Mouse (Mus musculus): ENCODE measurements around the gene Rcor3. TPM values are rescaled to one million over a fixed set of nuclear protein-coding genes. Genes with fewer than 3 reads are reported as not detected.
A peak's percentile ranks its signal among the peaks of the same experiment; 100 is the strongest.

Rcor3 gene
- total RNA-seq, 2 experiments from 2014 or later: 32.1 to 35.8 TPM

DNA sequence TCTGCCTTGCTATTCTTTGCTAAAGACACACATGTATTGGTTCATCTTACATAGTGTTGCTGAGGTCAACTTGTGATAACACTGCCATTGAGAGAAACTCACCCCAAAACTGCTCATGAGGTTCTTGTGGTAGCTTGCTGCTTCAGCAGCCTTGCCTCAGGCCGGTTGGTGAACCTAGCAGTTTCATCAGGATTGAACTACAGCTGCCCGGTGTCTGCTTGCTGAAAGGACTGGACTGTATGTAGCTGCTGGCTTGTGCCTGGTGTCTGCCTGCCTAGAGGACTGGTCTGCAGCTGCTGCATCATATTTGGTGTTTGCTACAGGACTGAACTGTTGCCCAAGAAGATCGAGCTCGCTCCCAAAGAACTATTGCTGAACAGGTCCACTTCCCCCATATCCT, 61.8 kb downstream of the Rcor3 start:
- intact Hi-C loops (cut with DNase I): no loop called here
- DNase-seq (ENCODE audit: low spot score): no peak

DNA sequence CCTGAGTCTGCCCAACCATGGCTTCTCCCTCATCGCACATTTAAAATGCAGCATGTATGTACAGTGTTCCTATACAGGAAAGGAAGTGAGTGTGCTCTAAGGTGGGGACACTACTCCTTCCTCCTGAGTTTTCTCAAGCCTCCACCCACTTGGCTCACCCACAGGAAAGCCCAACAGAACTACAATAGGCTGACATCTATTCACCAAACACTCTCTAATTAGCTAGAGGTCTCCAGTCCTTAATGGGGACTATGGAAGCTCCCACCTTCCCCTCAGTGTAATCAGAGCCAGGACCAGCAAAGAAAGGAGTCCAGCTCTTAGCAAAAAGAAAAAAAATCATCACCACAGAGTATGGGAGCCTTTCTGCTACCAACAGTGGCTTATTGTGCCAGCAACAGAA, 63.0 kb downstream of the Rcor3 start:
- no peak for DNase-seq (ENCODE audit: low spot score)
- intact Hi-C loops (cut with DNase I): loop anchor here (2.0 kb wide), 1 partner anchor 14 kb away; no protein-coding TSS in a partner anchor

DNA sequence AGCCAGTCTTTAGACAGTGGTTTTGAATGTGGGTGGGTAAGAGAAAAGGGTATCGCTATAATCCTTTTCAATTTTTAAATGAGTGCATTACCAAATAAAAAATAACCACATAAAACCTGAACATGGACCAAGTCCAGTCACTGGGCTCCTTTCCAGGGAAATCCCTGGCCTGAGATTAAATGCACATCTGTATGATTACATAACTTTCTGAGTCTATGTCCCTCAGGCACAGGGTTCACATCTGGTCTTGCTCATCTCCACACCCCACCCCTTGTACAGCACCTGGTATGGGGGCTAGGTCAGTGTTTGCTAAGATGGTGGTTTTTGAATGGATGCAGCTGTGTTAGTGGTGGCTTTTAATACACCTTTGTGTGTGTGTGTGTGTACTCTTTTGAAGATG, 65.4 kb downstream of the Rcor3 start:
- DNase-seq (ENCODE audit: low spot score): no peak

DNA sequence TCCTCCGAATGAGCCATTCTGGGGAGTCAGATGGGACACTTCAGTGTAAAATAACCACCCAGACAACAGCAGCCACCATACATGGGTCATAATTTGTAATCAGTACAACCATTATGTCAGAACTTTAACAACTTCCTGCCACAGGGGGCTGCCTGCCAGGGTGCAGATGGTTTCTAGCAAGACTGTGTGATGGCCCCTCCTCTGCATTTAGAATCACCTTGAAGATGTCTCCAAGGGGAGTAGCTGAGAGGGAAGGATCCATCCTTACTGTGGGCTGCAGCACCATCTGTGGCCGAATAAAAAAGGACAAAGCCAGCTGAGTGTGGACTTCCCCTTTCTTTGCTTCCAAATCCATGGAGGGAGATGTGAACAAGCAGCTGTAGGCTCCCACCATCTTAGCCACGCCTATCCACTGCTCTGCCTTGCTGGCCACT, 67.2 kb downstream of the Rcor3 start:
- intact Hi-C loops (cut with DNase I): no loop called here

More for the DNA sequence above, 65.4 kb downstream of the Rcor3 start:
- intact Hi-C loops (cut with DNase I): no loop called here

DNA sequence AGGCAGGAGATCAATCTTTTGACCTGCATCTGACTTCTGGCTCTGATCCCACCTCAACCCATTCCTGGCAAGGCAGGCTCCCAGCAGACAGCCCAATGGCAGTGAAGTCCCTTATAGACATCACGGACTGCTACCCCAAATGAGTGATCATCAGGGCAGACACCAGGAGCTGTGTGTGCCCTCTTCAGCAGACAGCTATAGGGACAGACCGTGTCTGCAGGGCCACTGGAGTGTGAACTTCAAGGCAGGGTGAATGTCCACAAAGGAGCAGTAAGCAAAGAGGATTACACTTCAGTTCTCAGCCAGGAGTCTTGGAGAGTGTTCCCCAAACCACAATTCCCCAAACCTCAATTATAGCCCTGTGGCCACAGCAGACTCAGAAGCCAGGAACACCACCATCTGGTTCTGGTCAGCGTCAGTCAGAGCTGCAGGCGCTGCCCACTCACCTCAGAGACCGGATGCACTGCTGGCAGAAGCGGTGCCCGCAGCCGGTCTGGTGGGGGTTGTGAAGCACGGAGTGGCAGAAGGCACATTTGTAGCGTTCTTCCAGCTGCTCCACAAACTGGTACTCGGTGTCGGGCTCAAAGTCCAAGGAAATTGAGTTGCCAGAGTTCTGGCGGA, 67.8 kb downstream of the Rcor3 start:
- intact Hi-C loops (cut with DNase I): no loop called here
- no peak for DNase-seq (ENCODE audit: low spot score)

More for the DNA sequence above, 67.2 kb downstream of the Rcor3 start:
- no peak for DNase-seq (ENCODE audit: low spot score)

DNA sequence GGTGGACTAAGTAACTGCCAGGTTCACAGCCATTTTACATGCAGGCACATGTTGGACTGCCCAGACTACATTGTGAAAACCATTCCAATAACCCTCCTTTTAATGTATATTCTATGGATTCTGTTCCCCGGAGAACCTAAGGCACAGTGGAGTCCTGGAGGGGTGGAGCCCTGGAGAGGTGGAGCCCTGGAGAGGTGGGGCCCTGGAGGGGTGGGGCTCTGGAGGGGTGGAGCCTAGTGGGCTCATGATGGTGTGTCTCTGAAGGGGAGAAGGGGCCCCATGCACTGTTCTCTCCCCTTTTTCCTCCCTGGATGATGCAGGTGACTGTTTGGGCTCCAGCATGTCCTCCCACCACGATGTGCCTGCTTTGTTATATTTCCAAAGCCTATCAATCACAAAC, 69.7 kb downstream of the Rcor3 start:
- intact Hi-C loops (cut with DNase I): no loop called here

DNA sequence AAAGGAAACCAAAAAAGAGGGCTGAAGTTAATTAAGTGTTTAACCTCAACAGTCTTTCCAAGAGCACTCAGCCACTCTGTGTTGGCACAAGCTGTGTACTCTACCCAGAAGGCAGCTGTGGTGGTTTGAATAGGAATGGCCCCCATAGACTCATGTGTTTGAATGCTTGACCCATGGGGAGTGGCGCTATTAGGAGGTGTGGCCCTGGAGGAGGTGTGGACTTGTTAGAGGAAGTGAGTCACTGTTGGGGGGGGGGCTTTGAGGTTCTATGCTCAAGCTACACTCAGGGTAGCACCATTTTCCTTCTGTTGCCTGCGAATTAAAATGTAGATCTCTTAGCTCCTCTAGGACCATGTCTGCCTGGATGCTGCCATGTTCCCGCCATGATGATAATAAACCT, 70.9 kb downstream of the Rcor3 start:
- intact Hi-C loops (cut with DNase I): no loop called here
- no peak for DNase-seq (ENCODE audit: low spot score)

More for the DNA sequence above, 69.7 kb downstream of the Rcor3 start:
- DNase-seq (ENCODE audit: low spot score): no peak

DNA sequence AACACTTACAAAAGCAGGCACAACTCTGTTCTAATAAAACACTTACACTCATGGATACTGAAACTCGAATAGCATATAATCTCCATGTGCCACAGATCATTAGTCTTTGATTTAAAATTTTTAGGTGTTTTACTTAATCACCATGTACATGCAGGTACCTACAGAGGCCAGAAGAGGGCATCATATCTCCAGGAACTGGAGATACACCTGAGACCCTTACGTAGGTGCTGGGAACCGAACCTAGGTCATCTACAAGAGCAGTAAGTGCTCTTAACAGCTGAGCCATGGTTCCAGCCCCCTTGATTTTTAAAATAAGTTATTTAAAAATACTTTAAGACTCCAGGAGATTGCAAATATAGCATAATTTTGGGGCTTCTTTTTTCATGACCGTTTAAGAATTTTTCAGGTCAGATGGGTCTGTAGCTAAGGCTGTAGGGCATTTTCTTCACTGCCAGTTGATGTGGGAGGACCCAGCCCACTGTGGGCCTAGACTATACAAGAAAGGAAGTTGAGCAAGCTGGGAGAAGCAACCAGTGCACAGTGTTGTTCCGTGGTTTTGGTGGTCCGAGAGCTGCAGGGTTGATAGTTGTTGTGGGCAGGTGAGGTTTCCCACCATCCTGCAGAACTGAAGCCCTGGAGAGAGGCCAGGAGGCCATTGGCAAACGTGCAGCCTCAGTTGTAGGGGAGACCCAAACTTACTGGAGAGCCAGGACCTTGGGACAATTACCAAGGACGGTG, 74.5 kb downstream of the Rcor3 start:
- intact Hi-C loops (cut with DNase I): no loop called here
- DNase-seq (ENCODE audit: low spot score): no peak

DNA sequence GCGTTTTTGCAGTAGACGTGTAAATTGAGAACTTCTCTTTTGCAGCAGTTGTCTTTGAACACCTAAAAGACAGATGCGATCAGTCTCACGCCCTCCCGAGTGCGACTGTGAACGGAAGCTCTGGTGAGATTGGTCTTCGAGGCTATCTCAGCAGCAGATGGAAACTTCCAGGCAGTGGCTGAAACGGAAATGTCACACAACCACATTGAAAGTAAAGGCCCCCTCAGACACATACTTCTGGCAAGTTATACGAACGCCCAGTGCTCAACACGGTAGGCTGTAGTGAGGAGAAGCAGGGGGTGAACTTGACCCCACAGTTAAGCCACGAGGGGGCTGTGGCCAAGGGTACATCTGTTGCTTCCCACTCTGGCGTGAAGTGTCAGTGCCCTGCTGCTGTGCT, 75.2 kb downstream of the Rcor3 start:
- DNase-seq (ENCODE audit: low spot score): no peak
- intact Hi-C loops (cut with DNase I): no loop called here

DNA sequence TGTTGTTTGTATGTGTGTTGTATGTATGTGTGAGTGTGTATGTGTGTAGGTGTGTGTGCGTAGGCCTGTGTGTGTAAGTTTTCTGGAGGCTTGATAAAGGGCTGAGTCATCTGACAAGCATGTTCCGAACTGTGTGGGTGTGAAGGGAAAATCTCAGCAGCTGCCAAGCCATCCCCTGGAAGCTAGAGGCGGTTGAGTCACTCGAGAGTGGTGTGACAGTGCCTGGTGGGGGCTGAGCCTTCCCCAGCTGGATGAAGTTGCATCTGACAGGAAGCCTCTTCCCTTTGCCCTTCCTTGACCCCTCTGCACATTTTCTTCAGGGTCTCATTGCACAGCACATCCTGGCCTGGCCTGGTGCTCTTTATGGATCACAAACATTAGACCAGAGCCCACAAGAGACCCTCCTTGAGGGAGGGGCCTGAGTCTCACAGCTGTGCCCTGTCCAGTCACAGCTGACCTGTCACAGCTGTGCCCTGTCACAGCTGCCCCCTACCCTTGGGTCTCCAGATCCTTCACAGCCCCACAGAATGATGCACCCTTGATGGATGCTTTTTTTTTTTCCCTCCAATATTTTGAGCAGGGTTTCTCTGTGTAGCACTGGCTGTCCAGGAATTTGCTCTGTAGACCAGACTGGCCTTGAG, 76.1 kb downstream of the Rcor3 start:
- intact Hi-C loops (cut with DNase I): loop anchor here (2.0 kb wide), 1 partner anchor 31 kb away; the partner anchor contains the start of gene Traf5
- DNase-seq (ENCODE audit: low spot score): peak; percentile 79

DNA sequence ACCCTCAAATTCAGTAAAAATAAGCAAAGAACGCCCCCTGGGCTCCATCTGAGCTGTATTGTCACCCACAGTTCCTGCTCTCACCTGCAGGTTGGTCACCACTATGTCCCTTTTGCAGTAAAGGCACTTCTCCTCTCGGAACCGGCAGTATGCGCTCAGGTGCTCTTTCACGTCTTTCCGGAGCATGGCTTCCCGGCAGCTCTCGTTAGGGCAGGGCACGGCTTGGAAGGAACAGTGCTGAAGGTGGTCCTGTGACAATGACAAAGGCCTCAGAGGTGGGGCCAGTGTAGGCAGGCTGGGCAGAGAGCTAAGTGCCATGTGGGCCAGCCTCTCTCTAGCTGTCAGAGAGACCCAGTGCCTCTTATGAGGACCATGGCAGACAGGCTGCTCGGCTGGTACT, 79.0 kb downstream of the Rcor3 start:
- no peak for DNase-seq (ENCODE audit: low spot score)
- intact Hi-C loops (cut with DNase I): no loop called here

DNA sequence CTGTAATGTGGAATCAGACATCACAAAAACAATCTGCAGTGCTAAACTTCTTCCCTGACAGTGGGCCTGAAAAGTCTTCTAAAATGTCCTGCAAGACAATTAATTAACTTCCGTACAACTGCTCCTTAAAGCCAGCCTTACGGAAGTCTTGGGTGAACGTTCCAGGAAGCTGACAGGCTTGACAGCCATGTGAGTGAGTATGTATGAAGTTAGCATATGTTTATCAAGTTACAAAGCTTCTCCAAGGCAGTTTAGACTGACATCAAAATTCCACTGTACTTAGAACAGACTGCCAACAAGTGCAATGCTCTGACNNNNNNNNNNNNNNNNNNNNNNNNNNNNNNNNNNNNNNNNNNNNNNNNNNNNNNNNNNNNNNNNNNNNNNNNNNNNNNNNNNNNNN, 84.1 kb downstream of the Rcor3 start:
- intact Hi-C loops (cut with DNase I): no loop called here
- DNase-seq (ENCODE audit: low spot score): no peak

DNA sequence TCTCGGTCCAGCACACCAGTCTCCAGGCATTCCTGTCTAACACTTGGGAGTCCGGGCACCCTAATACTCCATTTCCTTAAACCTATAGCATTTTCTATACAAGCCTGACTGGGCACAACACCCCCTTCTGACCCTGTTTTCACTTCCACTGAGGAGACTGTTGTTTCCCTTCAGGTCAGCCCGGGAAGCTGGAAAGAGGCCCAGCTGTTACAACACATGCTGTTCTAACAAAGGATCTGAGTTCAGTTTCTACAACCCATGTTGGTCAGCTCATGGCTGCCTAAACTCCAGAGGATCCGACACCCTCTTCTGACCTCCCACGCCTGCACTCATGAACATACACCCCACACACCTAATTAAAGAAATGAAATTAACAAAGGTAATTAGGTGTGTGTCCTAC, 84.9 kb downstream of the Rcor3 start:
- DNase-seq (ENCODE audit: low spot score): no peak
- intact Hi-C loops (cut with DNase I): no loop called here

DNA sequence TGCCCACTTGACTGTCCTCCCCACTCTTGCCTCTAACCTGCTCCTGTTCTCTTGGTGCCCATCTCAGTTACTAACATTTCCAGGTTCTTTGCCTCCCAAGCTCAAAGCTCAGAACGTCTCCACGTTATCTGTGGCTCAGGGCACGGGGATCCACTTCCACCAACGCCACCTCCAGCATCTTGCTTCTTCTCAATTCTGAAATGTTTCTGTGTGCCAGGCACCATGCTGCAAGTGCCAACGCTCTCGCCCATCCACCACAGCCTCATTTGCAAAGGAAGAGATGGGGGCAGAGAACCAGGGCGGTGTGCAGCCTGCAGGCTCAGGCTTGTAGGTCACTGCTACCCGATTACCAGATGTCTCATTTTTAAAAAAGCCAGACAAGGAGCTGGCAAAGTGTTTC, 85.4 kb downstream of the Rcor3 start:
- no peak for DNase-seq (ENCODE audit: low spot score)
- intact Hi-C loops (cut with DNase I): no loop called here

Other genes with a start within 250 kb of the Rcor3 start
- 10 to 100 TPM; 18.4 to 25.6 TPM for gene Slc30a1, start 231.3 kb downstream of the Rcor3 start, total RNA-seq (2021)
- under 1 TPM; 0.28 to 0.31 TPM for gene Rd3, start 160.7 kb downstream of the Rcor3 start, total RNA-seq (2021)
- 1 to 10 TPM; 7.0 to 7.5 TPM for gene Traf5, start 45.5 kb downstream of the Rcor3 start, total RNA-seq (2021)
- gene Kcnh1, start 52.7 kb upstream of the Rcor3 start, total RNA-seq (2021): under 1 TPM; 0.06 to 0.10 TPM

All from heart, postnatal 25 days (tissue).